Mouse (Mus musculus): ENCODE data around the gene Cops7b. TPM values are rescaled to one million over a fixed set of nuclear protein-coding genes. Genes with fewer than 3 reads are reported as not detected.
A peak's percentile ranks its signal among the peaks of the same experiment; 100 is the strongest.

Gene Cops7b
- polyA plus RNA-seq, 1 experiment from 2014 or later: 60.6 TPM

GRCm38 (mm10) chr1:86633840-86634750 lies 51.4 kb downstream of the Cops7b start:
- no peak overlapping the region for H3K9ac ChIP-seq
- peaks cover 23% of the 10 kb centered on the region for H3K4me1 ChIP-seq (replicated peaks)
- peak overlapping the region; percentile 25 for H3K4me2 ChIP-seq
- no peaks in the 10 kb centered on the region for H3K36me3 ChIP-seq
- no peaks in the 10 kb centered on the region for H3K9me3 ChIP-seq
- H3K27ac ChIP-seq (replicated peaks): peak overlapping the region; percentile 80
- H3K4me3 ChIP-seq: no peak overlapping the region
- peak; percentile 37 for ATAC-seq (ENCODE audit: low read depth)
- 56% methylated on average over 7 of the region's 7 CpGs for WGBS
- peaks cover 3% of the 10 kb centered on the region; the same call in 1 of the 2 replicates for H3K27me3 ChIP-seq

- no peak overlapping the region for H3K9ac ChIP-seq
- no peak overlapping the region for H3K4me3 ChIP-seq
- no peak overlapping the region for H3K27ac ChIP-seq (replicated peaks)
- peaks cover 23% of the 10 kb centered on the region for H3K4me1 ChIP-seq (replicated peaks)
- peaks cover 3% of the 10 kb centered on the region; the same call in 1 of the 2 replicates for H3K27me3 ChIP-seq
- peak; percentile 77 for ATAC-seq (ENCODE audit: low read depth)
- H3K4me2 ChIP-seq: peak overlapping the region; percentile 25
- 57% methylated on average over 6 of the region's 6 CpGs for WGBS
- no peaks in the 10 kb centered on the region for H3K36me3 ChIP-seq
- H3K9me3 ChIP-seq: no peaks in the 10 kb centered on the region
These were observed 52.2 kb downstream of the Cops7b start for GRCm38 (mm10) chr1:86634751-86635359.

GRCm38 (mm10) chr1:86643101-86643809 lies 60.6 kb downstream of the Cops7b start:
- no peaks in the 10 kb centered on the region for H3K27me3 ChIP-seq
- no peaks in the 10 kb centered on the region for H3K9me3 ChIP-seq
- no peak overlapping the region for H3K4me2 ChIP-seq
- no peak overlapping the region for H3K27ac ChIP-seq (replicated peaks)
- no peak overlapping the region for H3K4me3 ChIP-seq
- no peak overlapping the region for H3K9ac ChIP-seq
- ATAC-seq (ENCODE audit: low read depth): no peak
- H3K4me1 ChIP-seq (replicated peaks): no peaks in the 10 kb centered on the region
- H3K36me3 ChIP-seq: no peaks in the 10 kb centered on the region
- WGBS: 69% methylated on average over 13 of the region's 13 CpGs

GRCm38 (mm10) chr1:86647517-86647916 lies 64.8 kb downstream of the Cops7b start:
- Histone ChIP-seq H3K4me1 (replicated peaks) (no peaks in the 10 kb centered on the region), H3K4me2 (no peak overlapping the region), H3K9me3 (no peaks in the 10 kb centered on the region), H3K36me3 (no peaks in the 10 kb centered on the region), H3K27me3 (no peaks in the 10 kb centered on the region), H3K9ac (no peak overlapping the region), H3K4me3 (no peak overlapping the region), H3K27ac (replicated peaks) (no peak overlapping the region)
- WGBS: 57% methylated on average over 2 of the region's 2 CpGs
- no peak for ATAC-seq (ENCODE audit: low read depth)

GRCm38 (mm10) chr1:86650272-86650671 lies 67.6 kb downstream of the Cops7b start:
- 15% methylated on average over 6 of the region's 6 CpGs for WGBS
- H3K4me1 ChIP-seq (replicated peaks): no peaks in the 10 kb centered on the region
- no peak overlapping the region for H3K27ac ChIP-seq (replicated peaks)
- H3K27me3 ChIP-seq: no peaks in the 10 kb centered on the region
- H3K36me3 ChIP-seq: no peaks in the 10 kb centered on the region
- H3K9ac ChIP-seq: no peak overlapping the region
- H3K4me3 ChIP-seq: no peak overlapping the region
- no peak for ATAC-seq (ENCODE audit: low read depth)
- H3K9me3 ChIP-seq: no peaks in the 10 kb centered on the region
- H3K4me2 ChIP-seq: no peak overlapping the region

GRCm38 (mm10) chr1:86652675-86653074 lies 70.0 kb downstream of the Cops7b start:
- H3K9me3 ChIP-seq: no peaks in the 10 kb centered on the region
- no peak overlapping the region for H3K4me3 ChIP-seq
- no peaks in the 10 kb centered on the region for H3K36me3 ChIP-seq
- no peak overlapping the region for H3K4me2 ChIP-seq
- WGBS: 67% methylated on average over 4 of the region's 4 CpGs
- no peak overlapping the region for H3K27ac ChIP-seq (replicated peaks)
- no peaks in the 10 kb centered on the region for H3K4me1 ChIP-seq (replicated peaks)
- ATAC-seq (ENCODE audit: low read depth): no peak
- no peak overlapping the region for H3K9ac ChIP-seq
- H3K27me3 ChIP-seq: no peaks in the 10 kb centered on the region

GRCm38 (mm10) chr1:86657071-86657470 lies 74.4 kb downstream of the Cops7b start:
- Histone ChIP-seq H3K9ac (no peak overlapping the region), H3K9me3 (no peaks in the 10 kb centered on the region), H3K27ac (replicated peaks) (no peak overlapping the region), H3K36me3 (no peaks in the 10 kb centered on the region), H3K27me3 (no peaks in the 10 kb centered on the region), H3K4me1 (replicated peaks) (no peaks in the 10 kb centered on the region), H3K4me2 (no peak overlapping the region), H3K4me3 (no peak overlapping the region)
- 82% methylated on average over 5 of the region's 5 CpGs for WGBS
- no peak for ATAC-seq (ENCODE audit: low read depth)

Small RNAs within 50 kb of the gene (microRNA-seq; reads per million reads assigned to microRNA genes)
- gene Gm22955: not detected

Other genes with a start within 250 kb of the Cops7b start
- gene Ncl, start 223.5 kb upstream of the Cops7b start, polyA plus RNA-seq (2015; fragmentation: Nextera tagmentation; extraction: Ambion mirVana): 213 and 222 TPM in 2 replicates
- gene Nmur1, start 156.7 kb upstream of the Cops7b start, polyA plus RNA-seq (2015; fragmentation: Nextera tagmentation; extraction: Ambion mirVana): 0.49 TPM in 1 of 2 replicates, not detected in the other
- not detected in 2 replicates for gene Tex44, start 156.6 kb upstream of the Cops7b start, polyA plus RNA-seq (2015; fragmentation: Nextera tagmentation; extraction: Ambion mirVana)
- gene Ptma, start 56.2 kb upstream of the Cops7b start, polyA plus RNA-seq (2015; fragmentation: Nextera tagmentation; extraction: Ambion mirVana): 2,347 and 2,536 TPM in 2 replicates
- 97.0 and 103 TPM in 2 replicates for gene Pde6d, start 275 bp upstream of the Cops7b start, polyA plus RNA-seq (2015; fragmentation: Nextera tagmentation; extraction: Ambion mirVana)
- 12.7 and 14.7 TPM in 2 replicates for gene Nppc, start 87.7 kb downstream of the Cops7b start, polyA plus RNA-seq (2015; fragmentation: Nextera tagmentation; extraction: Ambion mirVana)
- gene Dis3l2, start 120.9 kb downstream of the Cops7b start, polyA plus RNA-seq (2015; fragmentation: Nextera tagmentation; extraction: Ambion mirVana): 35.5 and 40.8 TPM in 2 replicates